Mouse (Mus musculus): ENCODE data around the gene Lima1.
A peak's percentile ranks its signal among the peaks of the same experiment; 100 is the strongest.

Gene Lima1

GRCm38 (mm10) chr15:99866450-99867221 is 8.6 kb downstream of the Lima1 start:
- no peak for DNase-seq (ENCODE audit: low spot score)

GRCm38 (mm10) chr15:99865942-99866341 is 9.3 kb downstream of the Lima1 start:
- DNase-seq (ENCODE audit: low spot score), result no peak

- peak; percentile 74 for DNase-seq (ENCODE audit: low spot score)
Observed at GRCm38 (mm10) chr15:99865494-99865941, 9.7 kb downstream of the Lima1 start.

GRCm38 (mm10) chr15:99865046-99865445 is 10.2 kb downstream of the Lima1 start:
- DNase-seq (ENCODE audit: low spot score), result no peak

- DNase-seq (ENCODE audit: low spot score), result no peak
Observed at GRCm38 (mm10) chr15:99863786-99864185, 11.5 kb downstream of the Lima1 start.

GRCm38 (mm10) chr15:99863358-99863757 is 11.9 kb downstream of the Lima1 start:
- no peak for DNase-seq (ENCODE audit: low spot score)

GRCm38 (mm10) chr15:99862473-99862872 is 12.8 kb downstream of the Lima1 start:
- DNase-seq (ENCODE audit: low spot score), result no peak

GRCm38 (mm10) chr15:99861955-99862354 is 13.3 kb downstream of the Lima1 start:
- no peak for DNase-seq (ENCODE audit: low spot score)

GRCm38 (mm10) chr15:99861536-99861935 is 13.7 kb downstream of the Lima1 start:
- no peak for DNase-seq (ENCODE audit: low spot score)

GRCm38 (mm10) chr15:99859644-99860392 is 15.4 kb downstream of the Lima1 start:
- DNase-seq (ENCODE audit: low spot score), result no peak

GRCm38 (mm10) chr15:99857479-99857878 is 17.8 kb downstream of the Lima1 start:
- no peak for DNase-seq (ENCODE audit: low spot score)

GRCm38 (mm10) chr15:99855119-99855518 is 20.1 kb downstream of the Lima1 start:
- no peak for DNase-seq (ENCODE audit: low spot score)

- peak; percentile 68 for DNase-seq (ENCODE audit: low spot score)
Observed at GRCm38 (mm10) chr15:99852606-99853237, 22.5 kb downstream of the Lima1 start.

GRCm38 (mm10) chr15:99850265-99850664 is 25.0 kb downstream of the Lima1 start:
- DNase-seq (ENCODE audit: low spot score), result no peak

GRCm38 (mm10) chr15:99847937-99848336 is 27.3 kb downstream of the Lima1 start:
- no peak for DNase-seq (ENCODE audit: low spot score)

GRCm38 (mm10) chr15:99847207-99847881 is 27.9 kb downstream of the Lima1 start:
- DNase-seq (ENCODE audit: low spot score), result no peak

- DNase-seq (ENCODE audit: low spot score), result no peak
Observed at GRCm38 (mm10) chr15:99846633-99847032, 28.6 kb downstream of the Lima1 start.

- no peak for DNase-seq (ENCODE audit: low spot score)
Observed at GRCm38 (mm10) chr15:99843856-99844255, 31.4 kb downstream of the Lima1 start.

GRCm38 (mm10) chr15:99839910-99840309 is 35.3 kb downstream of the Lima1 start:
- no peak for DNase-seq (ENCODE audit: low spot score)

- DNase-seq (ENCODE audit: low spot score), result no peak
Observed at GRCm38 (mm10) chr15:99839165-99839840, 36.0 kb downstream of the Lima1 start.

GRCm38 (mm10) chr15:99837561-99837960 is 37.7 kb downstream of the Lima1 start:
- no peak for DNase-seq (ENCODE audit: low spot score)

GRCm38 (mm10) chr15:99835191-99835590 is 40.1 kb downstream of the Lima1 start:
- DNase-seq (ENCODE audit: low spot score), result peak; percentile 86

Data from yolk sac, embryonic 10.5 days (tissue).